Mouse (Mus musculus) cerebral cortex, adult 2 months (tissue): Measurements from ENCODE around the gene Tbx18.

Experiments
- WGBS: fragments of 180-500 bp; shearing (Covaris S2); methylation state at CpG from one replicate; pipeline ENCODE4 v1.1.7; 2018; 5-methylcytosine and 5-hydroxymethylcytosine counted together

The Tbx18 gene

DNA sequence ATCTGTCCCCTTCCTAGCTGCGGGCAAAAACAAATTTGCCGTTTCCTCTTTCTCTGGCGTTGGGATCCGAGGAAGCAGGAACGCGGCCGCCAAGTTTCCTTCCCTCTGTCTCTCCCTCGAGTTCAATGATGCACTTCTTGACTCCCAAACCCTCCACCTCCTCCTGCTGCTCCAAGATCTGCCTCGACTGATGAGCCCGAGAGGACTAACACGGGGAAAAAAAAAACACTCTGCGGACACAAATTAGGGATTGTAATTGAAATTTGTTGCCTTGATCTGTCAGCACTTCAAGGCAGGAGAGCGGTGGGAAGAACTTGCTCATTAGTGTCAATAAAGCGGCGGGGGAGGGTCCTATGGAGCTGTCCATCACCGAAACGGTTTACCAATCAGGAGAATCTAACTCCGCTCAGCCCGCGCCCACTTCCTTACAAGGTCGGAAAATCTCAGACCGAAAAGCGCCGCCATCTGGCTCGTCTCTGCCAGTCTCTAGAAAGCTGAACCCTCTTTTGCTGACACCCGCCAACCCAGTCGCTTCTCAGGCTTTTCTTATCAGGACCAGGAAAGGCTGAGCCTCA, at the start of gene Tbx18:
Gene Tbx18, minus strand, starts transcription at position 300 of the 575 bp plus-strand sequence.
- 2% methylated on average over 27 of the region's 27 CpGs for WGBS

DNA sequence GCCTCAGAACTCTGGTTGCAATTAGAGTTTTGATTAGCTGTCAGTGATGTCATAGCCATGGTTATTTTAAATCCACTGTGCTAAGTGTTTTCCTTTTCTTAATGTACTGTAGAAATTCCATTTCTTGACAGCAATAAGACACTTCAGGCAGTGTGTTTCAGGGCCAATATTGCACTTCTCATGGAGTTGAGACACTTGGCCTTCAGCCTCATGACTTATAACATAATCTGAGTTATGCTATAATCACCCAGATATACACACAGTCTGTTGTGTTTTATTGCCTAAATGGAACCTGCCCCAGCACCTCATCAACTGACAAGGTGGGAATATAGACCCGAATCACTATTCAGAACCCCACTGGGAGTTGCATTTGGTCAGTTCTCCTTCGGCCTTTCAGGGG, 42.9 kb upstream of the Tbx18 start:
- 66% methylated on average over 2 of the region's 2 CpGs for WGBS

GRCm38 (mm10) chr9:87755621-87756020, 24.6 kb upstream of the Tbx18 start:
- WGBS = 72% methylated on average over 4 of the region's 4 CpGs

- 91% methylated on average over 8 of the region's 8 CpGs for WGBS
These were observed 10.5 kb upstream of the Tbx18 start for GRCm38 (mm10) chr9:87741599-87741998.

DNA sequence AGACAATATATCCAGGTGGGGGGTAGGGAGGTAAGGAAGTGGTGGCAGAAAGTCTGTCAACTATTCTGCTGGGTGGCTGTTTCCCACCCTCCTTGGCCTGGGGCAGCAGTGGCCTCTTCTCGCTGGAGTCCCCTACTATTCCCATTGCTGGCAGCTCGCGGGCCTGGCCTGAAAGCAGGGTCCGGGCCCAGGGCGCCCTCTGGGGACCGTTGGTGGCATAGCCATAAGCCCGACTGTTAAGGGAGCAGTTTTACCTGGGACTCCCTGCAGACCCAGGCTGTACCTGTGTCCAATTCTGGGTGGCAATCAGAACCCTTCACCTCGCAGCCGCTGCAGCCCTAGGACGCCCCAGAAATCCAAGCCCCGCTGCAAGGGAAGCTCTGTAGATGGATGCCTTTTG, 9.6 kb upstream of the Tbx18 start:
- 9% methylated on average over 11 of the region's 11 CpGs for WGBS

GRCm38 (mm10) chr9:87740241-87740645, 9.2 kb upstream of the Tbx18 start:
- WGBS = 13% methylated on average over 20 of the region's 20 CpGs

- 5% methylated on average over 41 of the region's 41 CpGs for WGBS
These were observed 8.6 kb upstream of the Tbx18 start for GRCm38 (mm10) chr9:87739543-87740161.

GRCm38 (mm10) chr9:87738766-87739542, 7.9 kb upstream of the Tbx18 start:
- WGBS = 3% methylated on average over 39 of the region's 39 CpGs

- 4% methylated on average over 13 of the region's 13 CpGs for WGBS
These were observed 7.1 kb upstream of the Tbx18 start for GRCm38 (mm10) chr9:87738123-87738522.

DNA sequence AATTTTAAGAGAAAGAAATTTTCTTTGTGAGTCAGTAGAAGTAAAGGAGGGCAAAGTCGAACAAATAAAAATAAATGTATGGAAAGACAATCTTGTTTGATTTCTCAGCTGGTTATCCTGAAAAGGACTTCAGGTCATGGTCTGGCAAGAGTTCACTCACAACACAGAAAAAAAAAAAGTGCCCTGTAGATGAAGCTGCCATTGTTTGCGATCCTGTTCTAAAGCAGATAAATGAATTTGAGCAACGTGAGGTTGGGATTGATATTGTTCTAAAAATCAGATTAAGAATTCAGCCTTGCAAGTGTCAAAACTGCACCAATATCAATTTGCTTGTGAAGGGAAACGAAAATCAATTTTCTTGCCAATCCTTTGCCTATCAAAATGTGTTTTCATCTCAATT, 6.2 kb upstream of the Tbx18 start:
- 8% methylated on average over 4 of the region's 4 CpGs for WGBS

- 5% methylated on average over 9 of the region's 9 CpGs for WGBS
These were observed 4.0 kb upstream of the Tbx18 start for GRCm38 (mm10) chr9:87735046-87735445.

DNA sequence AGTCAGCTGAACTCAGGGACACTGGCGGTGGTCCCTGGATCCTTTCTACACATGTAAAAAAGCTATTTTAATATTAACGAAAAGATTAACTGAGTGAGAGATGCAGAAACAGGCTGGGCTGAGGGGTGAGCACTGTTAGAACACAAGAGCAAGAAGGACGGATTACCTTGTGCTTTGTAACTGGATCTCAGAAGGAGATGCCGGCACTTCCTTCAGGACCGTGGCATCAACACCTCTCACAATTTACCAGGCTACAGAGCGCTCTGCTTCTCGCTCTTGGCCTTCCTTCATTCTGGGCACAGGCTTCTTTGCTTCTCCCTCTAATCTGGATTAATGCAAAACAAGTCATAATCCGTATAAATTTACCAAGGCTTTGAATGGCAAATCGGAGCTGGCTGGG, 3.6 kb upstream of the Tbx18 start:
- 9% methylated on average over 9 of the region's 9 CpGs for WGBS

DNA sequence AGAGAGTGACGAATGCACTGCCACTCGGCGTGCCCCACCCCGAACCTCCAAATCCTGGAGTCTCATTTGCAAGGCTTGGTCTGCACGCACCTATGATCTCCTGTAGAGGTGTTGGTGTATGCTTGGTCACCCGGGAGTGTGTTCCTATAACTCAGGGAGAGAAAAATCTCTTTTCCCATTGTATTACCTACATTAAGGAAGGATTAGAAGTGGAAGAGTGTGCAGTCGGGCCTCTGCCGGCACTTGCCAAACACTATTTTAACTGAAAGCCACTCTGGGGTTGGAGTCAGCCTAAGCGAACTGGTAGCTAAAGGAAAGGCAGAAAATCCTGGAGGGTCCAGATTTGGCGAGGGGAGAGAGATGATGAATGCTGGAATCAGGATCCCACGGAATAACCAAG, 2.7 kb upstream of the Tbx18 start:
- 6% methylated on average over 11 of the region's 11 CpGs for WGBS

- 8% methylated on average over 11 of the region's 11 CpGs for WGBS
These were observed 2.2 kb upstream of the Tbx18 start for GRCm38 (mm10) chr9:87733236-87733630.

DNA sequence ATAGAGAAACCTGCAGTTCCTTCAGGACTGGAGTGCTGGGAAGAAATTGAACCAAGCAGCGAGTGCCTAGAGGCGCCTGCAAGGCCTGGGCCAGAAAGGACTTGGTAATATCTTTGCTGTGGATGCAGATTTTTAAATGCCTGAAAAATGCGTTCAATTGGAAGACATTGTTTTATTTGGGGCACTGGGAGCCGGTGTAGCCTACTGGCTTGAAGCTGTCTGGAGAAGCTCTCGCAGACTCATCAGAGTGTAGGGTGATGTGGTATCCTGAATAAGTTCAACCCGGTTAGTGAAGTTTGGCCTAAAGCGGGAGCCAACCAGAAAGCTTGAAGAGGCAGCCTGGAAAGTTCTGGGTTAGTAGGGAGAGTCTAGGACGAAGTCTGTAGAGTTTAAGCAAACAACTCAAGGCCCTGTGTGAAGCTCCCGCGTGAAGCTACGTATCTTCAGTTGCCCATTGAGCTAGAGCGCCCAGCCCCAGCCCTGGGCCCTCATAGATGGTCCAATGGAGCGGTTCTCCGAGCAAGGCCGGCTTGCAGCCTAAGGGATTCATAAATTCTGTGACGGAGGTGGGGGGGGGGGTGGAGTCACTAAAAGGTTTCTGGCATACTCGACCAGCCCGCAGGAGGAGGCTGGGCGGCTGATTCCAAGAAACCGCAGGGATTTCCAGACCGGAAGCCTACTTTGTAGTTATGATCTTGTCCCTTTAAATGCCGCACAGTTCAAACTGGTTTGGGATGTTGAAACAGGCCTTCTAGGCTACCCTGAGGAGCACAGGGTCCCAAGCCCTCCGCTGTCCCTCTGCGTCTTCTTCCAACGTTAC, 1.6 kb upstream of the Tbx18 start:
- WGBS = 7% methylated on average over 25 of the region's 25 CpGs

- 1% methylated on average over 89 of the region's 91 CpGs for WGBS
These were observed 644 bp downstream of the Tbx18 start for GRCm38 (mm10) chr9:87730271-87730960.

GRCm38 (mm10) chr9:87729316-87730270, 1.5 kb downstream of the Tbx18 start:
- WGBS = 2% methylated on average over 74 of the region's 75 CpGs

DNA sequence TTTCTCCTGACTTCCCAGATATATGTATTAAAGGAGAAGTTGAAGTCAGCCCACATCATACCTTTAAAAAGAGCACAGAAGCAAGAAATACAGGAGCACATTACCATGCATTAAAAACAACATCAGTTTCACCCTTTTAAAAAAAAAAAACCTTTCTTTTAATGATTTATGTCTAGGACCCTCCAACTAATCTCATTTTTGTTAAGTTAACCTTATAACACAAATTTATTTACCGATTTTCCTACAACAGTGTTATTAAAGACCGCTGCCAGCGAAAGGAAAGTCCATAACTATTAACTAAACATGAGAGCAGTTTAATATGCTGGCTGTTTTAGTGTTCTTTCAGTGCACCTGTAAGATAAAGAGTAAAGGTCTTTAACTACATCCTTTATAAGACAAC, 3.0 kb downstream of the Tbx18 start:
- 21% methylated on average over 3 of the region's 3 CpGs for WGBS

DNA sequence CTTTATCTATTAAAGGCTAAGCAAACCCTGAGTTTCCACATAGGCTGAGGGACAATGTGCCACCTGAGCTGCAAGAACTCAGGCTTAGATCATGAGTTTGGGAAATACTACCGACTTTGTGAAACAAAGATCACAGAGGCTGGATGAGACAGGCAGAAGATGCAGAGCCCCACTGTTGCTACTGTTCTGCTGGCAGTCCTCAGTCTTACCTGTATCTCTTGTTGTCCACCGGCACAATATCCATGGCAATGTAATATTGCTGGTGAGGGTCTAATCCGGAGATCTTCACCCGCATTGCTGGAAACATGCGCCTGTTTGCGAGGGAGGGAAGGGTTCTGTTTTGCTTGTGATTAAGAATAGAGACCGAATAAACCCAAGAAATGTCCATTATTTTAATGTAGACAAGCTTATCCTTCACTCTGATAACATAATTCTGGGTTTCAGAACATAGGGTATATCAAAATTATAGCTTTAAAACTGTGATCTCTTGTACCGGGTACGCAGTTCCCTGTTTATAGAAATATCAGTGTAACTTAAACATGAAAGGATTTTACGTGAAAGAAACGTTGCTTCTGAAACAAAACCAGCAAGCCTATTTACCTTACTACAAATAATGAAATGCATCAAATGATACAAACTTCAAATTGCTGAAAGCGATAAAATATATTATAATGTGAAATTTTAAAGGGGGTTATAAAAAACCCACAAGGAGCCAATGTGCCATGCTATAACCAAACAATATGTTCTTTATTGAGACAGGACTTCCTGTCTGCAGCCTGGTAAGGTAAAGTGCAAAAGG, 3.7 kb downstream of the Tbx18 start:
- 10% methylated on average over 12 of the region's 12 CpGs for WGBS

- 59% methylated on average over 2 of the region's 2 CpGs for WGBS
These were observed 9.3 kb downstream of the Tbx18 start for GRCm38 (mm10) chr9:87721793-87722192.
